Mouse (Mus musculus): ENCODE measurements at regions not wholly inside any gene's neighbourhood (a gene's known extent, or its start where the extent isn't known, plus 50 kb on each side); places are given as distances from the start of the nearest gene placed in this dataset.

GRCm38 (mm10) chr3:60311178-60311577 is 161.5 kb upstream of the Mbnl1 start:
- no peak for DNase-seq (ENCODE audit: low spot score)

- no peak for DNase-seq (ENCODE audit: low spot score)
These were observed 152.3 kb upstream of the Mbnl1 start for GRCm38 (mm10) chr3:60320213-60320936.

- DNase-seq (ENCODE audit: low spot score), result no peak
These were observed 149.1 kb upstream of the Mbnl1 start for GRCm38 (mm10) chr3:60323514-60323913.

- DNase-seq (ENCODE audit: low spot score), result no peak
These were observed 148.2 kb upstream of the Mbnl1 start for GRCm38 (mm10) chr3:60324416-60324815.

GRCm38 (mm10) chr3:60324969-60325368 is 147.7 kb upstream of the Mbnl1 start:
- no peak for DNase-seq (ENCODE audit: low spot score)

GRCm38 (mm10) chr3:60332460-60332859 is 140.2 kb upstream of the Mbnl1 start:
- no peak for DNase-seq (ENCODE audit: low spot score)

- DNase-seq (ENCODE audit: low spot score), result no peak
These were observed 139.0 kb upstream of the Mbnl1 start for GRCm38 (mm10) chr3:60333669-60334068.

GRCm38 (mm10) chr3:60334133-60334532 is 138.5 kb upstream of the Mbnl1 start:
- DNase-seq (ENCODE audit: low spot score), result no peak

- no peak for DNase-seq (ENCODE audit: low spot score)
These were observed 126.2 kb upstream of the Mbnl1 start for GRCm38 (mm10) chr3:60346390-60346789.

- no peak for DNase-seq (ENCODE audit: low spot score)
These were observed 125.6 kb upstream of the Mbnl1 start for GRCm38 (mm10) chr3:60347049-60347448.

GRCm38 (mm10) chr3:60371176-60371965 is 101.3 kb upstream of the Mbnl1 start:
- no peak for DNase-seq (ENCODE audit: low spot score)

GRCm38 (mm10) chr3:60373662-60374061 is 99.0 kb upstream of the Mbnl1 start:
- DNase-seq (ENCODE audit: low spot score), result no peak

- DNase-seq (ENCODE audit: low spot score), result no peak
These were observed 84.0 kb upstream of the Mbnl1 start for GRCm38 (mm10) chr3:60388593-60388992.

GRCm38 (mm10) chr3:60389032-60389431 is 83.6 kb upstream of the Mbnl1 start:
- DNase-seq (ENCODE audit: low spot score), result no peak

- DNase-seq (ENCODE audit: low spot score), result no peak
These were observed 77.3 kb upstream of the Mbnl1 start for GRCm38 (mm10) chr3:60395299-60395698.

GRCm38 (mm10) chr3:60396971-60397370 is 75.7 kb upstream of the Mbnl1 start:
- no peak for DNase-seq (ENCODE audit: low spot score)

GRCm38 (mm10) chr3:60398796-60399195 is 73.8 kb upstream of the Mbnl1 start:
- no peak for DNase-seq (ENCODE audit: low spot score)

GRCm38 (mm10) chr3:60402251-60402830 is 70.3 kb upstream of the Mbnl1 start:
- no peak for DNase-seq (ENCODE audit: low spot score)

- DNase-seq (ENCODE audit: low spot score), result no peak
These were observed 65.2 kb upstream of the Mbnl1 start for GRCm38 (mm10) chr3:60407426-60407825.

- no peak for DNase-seq (ENCODE audit: low spot score)
These were observed 64.7 kb upstream of the Mbnl1 start for GRCm38 (mm10) chr3:60407906-60408305.

- DNase-seq (ENCODE audit: low spot score), result peak; percentile 32
These were observed 63.9 kb upstream of the Mbnl1 start for GRCm38 (mm10) chr3:60408553-60409282.

- peak; percentile 7 for DNase-seq (ENCODE audit: low spot score)
These were observed 63.4 kb upstream of the Mbnl1 start for GRCm38 (mm10) chr3:60409283-60409633.

Data from ovary, postnatal 14 days (tissue).